Mouse (Mus musculus) spleen, postnatal 10 days (tissue): ENCODE data around the gene Ralgps1.

Experiments
- DNase-seq, 2 experiments: peaks; one replicate each; pipeline ENCODE4 v3.0.0; 2021 to 2022; ENCODE audit warnings: low spot score in 2 of 2

Gene Ralgps1

GRCm38 (mm10) chr2:33281807-33282206 lies 89.5 kb downstream of the Ralgps1 start:
- DNase-seq, result no peak

- no peak for DNase-seq
Observed at GRCm38 (mm10) chr2:33280525-33280924, 90.8 kb downstream of the Ralgps1 start.

- DNase-seq, result no peak
Observed at GRCm38 (mm10) chr2:33279758-33280157, 91.5 kb downstream of the Ralgps1 start.

DNA sequence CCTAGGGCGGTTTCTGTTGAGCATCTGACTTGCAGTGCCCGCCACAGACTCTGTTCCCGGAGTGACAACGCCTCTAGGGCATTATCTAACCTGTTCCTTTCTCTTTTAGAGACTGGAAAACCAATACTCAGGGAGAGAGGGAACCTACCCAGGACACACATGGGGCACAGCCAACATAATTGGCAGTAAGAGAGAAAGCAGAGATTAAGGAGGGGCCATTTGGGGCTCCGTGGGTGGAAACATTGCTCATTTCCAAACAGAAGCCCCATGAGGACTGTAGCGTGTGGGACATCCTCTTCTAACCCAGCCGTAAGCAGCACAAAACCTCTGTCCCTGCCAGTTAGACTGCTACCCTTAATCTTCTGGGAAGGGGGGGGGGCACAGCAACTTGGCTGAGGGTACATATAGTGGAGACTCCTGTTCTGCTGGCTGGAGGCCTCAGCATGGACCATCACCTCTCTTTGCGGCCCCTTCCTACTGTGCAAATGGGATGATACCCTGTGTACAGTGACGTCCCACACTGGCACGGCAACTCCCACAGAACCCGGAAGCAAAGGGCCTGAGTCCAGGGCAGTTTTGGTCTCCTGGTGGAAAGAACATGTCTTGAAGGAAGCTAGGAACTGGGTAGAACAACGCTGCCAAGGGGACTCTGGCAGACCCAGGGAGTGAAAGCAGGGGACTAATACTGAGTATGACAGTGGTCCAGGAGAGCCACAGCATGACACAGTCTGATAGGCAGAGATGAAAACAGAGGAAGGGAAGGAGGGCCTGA lies 96.4 kb downstream of the Ralgps1 start:
- DNase-seq, result no peak

GRCm38 (mm10) chr2:33272665-33273439 lies 98.4 kb downstream of the Ralgps1 start:
- no peak for DNase-seq

GRCm38 (mm10) chr2:33271511-33271910 lies 99.8 kb downstream of the Ralgps1 start:
- no peak for DNase-seq

DNA sequence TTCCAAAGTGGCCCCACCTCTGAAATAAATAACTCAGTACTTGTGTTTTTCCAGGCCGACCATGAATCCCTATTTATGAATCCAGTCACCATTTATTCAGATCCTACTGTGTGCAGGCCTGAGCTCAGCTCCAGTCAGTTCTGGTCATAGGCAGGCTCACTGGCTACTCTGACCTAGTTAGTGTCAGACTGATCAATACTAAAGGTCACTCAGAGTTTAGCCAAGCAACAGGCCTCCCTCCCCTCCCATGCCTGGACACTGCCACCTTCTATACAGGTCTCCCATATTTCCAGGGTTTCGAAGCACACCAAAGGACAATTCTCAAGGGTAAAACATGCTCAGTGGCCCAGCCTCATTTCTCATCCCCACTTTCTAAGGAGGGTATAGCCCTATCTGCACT lies 100.7 kb downstream of the Ralgps1 start:
- DNase-seq, result no peak

GRCm38 (mm10) chr2:33269132-33269493 lies 102.2 kb downstream of the Ralgps1 start:
- DNase-seq, result no peak

DNA sequence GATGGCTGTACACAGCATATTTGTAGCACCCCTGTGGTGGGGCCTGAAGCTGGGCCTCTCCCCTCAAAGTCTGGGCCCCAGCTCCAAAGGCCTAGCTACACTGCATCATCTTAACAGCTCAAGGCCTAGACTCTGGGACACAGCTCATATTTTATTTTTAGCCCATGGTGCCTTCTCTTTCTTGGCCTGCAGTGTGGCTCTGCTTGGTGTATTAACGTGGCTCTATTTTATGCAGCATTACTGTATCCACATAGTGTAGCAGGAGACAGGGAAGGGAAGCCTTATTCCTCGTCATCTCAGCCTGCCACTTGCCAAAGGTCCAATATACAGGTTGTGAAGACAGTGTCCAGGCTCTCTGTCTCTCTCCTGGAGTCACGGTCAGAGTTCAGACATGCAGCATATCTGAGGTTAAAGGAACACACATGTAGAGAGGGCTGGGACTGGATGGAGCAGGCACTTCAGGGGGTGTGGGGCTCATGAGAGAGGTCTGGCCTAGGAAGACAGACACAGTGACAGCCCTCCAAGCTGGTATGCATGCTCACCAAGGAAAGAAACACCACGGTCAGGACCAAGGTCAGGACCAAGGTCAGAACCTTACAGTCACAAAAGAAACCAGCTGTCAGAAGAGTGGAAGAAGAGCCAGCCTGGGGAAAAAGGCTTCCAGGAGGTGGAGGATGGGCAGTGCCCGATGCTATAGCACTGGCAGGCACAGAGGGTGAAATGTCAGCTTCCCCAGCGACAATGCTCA lies 102.7 kb downstream of the Ralgps1 start:
- DNase-seq, result no peak

DNA sequence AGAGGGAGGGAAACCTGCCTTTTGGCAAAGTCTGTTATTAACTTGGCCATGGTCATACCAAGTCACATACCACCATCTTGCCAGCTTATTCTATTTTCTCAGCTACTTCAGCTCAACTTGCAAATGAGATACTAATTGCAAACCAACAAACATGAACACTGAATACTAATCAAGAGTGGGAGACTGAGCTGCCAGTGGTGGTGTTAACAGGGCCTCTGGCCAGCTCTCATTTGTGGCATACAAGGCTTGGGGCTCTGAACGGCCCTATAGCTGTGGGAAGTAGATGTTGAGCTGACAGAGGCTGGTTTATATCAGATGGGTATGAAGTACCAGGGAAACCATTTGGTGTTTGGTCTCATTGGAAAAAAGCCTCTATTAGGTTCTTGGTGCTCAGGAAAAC lies 104.2 kb downstream of the Ralgps1 start:
- no peak for DNase-seq

DNA sequence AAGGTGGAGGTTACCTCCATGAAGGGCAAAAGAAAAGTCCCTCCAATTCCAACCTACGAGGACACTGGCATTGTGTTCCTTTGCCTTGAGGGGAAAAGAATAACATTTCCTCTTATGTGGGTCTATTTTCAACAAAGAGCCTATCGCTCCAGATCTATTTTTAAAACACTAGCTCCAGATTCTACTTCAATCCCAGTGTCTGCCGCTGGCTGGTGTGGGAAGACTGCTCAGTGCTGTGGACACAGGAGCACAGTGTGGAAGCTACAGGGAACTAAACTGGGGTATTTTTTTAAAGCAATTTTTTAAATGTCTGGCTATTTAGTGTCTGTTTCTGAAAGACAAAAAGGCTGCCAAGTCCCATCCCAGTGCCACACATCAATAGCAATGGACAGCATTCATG lies 105.5 kb downstream of the Ralgps1 start:
- DNase-seq, result no peak

DNA sequence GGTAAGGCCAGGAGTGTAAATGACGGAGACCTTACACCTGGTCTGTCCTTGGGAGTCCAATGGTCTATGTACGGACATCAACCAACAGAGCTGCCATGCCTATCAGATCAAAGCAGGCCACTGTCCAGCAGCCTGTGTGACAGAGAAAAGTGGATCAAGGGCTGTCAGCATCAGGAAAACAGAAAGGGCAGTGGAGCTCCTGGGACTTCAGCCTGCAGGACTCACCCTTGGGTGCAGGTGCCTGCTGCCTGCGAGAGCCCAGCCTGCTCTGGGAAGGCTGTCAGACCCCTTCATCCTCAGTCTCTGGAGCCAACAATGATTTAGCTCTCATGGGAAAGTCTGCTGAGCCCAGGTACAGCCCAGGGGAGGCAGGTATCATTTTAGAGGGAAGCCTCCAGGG lies 109.8 kb downstream of the Ralgps1 start:
- DNase-seq, result no peak

- no peak for DNase-seq
Observed at GRCm38 (mm10) chr2:33260772-33261171, 110.5 kb downstream of the Ralgps1 start.

GRCm38 (mm10) chr2:33256769-33257537 lies 114.3 kb downstream of the Ralgps1 start:
- no peak for DNase-seq

DNA sequence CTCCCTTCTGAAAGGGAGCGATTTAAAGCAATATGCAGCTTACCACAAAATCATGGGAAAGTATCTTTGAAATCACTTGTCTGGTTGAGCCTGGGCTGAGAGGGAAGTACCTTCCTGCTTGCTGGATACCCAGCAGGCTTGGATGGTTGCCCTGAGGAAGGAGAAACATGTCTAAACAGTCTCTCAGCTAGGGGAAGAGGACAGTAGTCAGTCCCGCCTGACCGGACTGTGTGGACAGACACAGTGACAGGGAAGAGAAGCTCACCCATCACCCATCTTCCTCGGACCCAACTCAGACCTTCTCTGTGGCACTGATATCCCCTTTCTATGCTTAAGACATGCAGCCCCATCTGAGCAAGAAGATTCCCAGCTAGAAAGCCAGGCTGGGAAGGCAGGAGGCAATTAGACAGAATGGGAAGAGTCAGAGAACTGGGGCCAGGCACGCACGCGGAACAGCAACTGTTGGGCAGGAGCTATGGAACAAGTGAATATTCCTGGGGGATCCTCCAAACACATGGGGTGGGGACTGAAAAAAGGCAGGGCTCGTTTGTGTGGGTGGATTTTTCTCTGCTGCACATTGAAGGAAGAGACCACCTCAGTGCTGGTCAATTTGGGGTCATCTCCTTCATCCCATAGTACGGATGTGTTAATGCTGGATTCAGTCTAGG lies 116.8 kb downstream of the Ralgps1 start:
- no peak for DNase-seq

- no peak for DNase-seq
Observed at GRCm38 (mm10) chr2:33253572-33254190, 117.6 kb downstream of the Ralgps1 start.

GRCm38 (mm10) chr2:33252751-33253150 lies 118.5 kb downstream of the Ralgps1 start:
- DNase-seq, result no peak

DNA sequence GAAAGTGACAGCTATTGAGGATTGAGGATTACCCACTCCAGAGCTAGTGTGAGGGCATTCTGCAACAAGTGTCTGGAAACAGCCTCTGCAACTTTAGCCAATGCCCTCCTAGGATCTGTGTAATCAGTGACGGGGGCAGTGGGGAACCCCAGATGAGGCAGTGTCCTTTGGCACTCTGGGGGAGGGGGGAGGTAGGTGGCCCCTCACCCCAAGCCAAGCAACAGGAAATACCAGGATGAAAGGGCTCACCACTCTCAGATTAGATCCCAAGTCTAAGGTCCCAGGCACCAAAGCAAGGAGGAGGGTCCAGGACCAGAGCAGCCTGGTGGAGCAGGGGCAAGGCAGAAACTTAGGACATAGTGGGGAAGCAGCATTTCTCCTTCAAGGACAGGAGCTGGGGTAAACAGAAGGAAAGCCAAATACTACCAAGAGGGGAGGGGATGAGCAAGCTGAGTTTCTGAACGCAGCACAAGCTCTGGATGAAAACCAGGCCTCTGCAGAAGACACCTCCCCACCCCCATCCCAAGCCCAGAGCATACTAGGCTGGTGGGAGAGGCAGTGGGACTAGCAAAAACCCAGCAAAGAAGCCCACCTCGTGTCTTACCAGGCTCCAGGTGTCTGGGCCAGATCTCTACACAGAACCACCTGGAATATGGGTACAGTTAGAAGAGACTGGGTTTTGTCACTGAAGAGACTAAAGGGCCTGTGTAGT lies 121.2 kb downstream of the Ralgps1 start:
- DNase-seq, result no peak

- no peak for DNase-seq
Observed at GRCm38 (mm10) chr2:33248549-33248948, 122.7 kb downstream of the Ralgps1 start.

- no peak for DNase-seq
Observed at GRCm38 (mm10) chr2:33246841-33247240, 124.4 kb downstream of the Ralgps1 start.
